ENCODE assay signal across 10 mouse cellular contexts in the genomic region with DNA sequence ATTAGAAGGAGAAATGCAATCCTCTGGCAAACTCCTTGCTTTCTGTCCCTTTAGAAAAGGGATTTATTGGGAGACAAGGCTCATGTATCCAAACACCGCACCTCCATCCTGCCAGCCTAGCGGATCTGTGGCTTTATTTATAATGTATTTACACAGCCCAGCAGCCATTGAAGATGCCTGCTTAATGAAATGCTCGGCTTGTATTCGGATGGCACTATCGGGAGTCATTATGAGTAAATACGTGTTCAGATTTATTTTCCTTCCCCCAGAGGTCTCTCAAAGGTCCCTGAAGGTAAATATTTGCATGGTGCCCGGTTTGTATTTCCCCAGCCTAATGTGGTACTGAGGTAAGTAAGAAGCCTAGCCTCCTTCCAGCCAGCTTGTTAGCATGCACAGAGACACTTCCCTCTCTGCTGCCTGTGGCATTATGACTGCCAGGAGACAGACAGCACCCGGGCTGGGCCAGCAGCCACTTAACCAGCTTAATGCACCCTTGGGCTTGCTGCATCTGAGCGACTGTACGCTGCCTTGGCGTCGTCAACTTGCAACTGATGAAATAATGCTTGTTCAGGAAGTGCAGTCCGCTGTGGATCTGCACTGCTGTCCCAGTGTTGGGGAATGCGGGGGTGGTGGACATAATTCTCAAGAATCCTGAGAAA.
DNase-seq lines count a peak whose midpoint lies in the region; ATAC-seq and TF ChIP-seq lines count a peak whose summit lies in the region.
"Had no signal": no experiment of that assay in that cellular context is flagged by ENCODE, and none has a peak within 500 bp of the region (broad histone marks: within the 10 kb centered on the region; RNA-seq: fewer than 3 reads in every experiment).

No protein-coding gene starts in this region.

- H3K9me3 ChIP-seq in kidney, embryonic 14.5 days (ENCODE audit: control insufficient read depth, low read length), result 0 out of 2 replicates have a peak, but pooled peaks cover 2% of the 10 kb centered on the region
- no peaks in the 10 kb centered on the region for H3K9me3 ChIP-seq in hindbrain, embryonic 15.5 days
- no peaks in the 10 kb centered on the region for H3K9me3 ChIP-seq in midbrain, postnatal 0 days (ENCODE audit: low read length)
- no peaks in the 10 kb centered on the region for H3K9me3 ChIP-seq in liver, embryonic 12.5 days (replicated peaks)
- H3K9me3 ChIP-seq: embryonic facial prominence, embryonic 15.5 days had no signal

- 19% methylated on average over 14 of the region's 14 CpGs for WGBS in kidney, embryonic 14.5 days
- 16% methylated on average over 14 of the region's 14 CpGs for WGBS in hindbrain, embryonic 15.5 days
- WGBS in midbrain, postnatal 0 days, result 17% methylated on average over 14 of the region's 14 CpGs
- WGBS in liver, embryonic 12.5 days (ENCODE audit: insufficient replicate concordance), result 46% methylated on average over 14 of the region's 14 CpGs

- peaks cover 26% of the 10 kb centered on the region for H3K4me1 ChIP-seq in kidney, embryonic 14.5 days (ENCODE audit: control insufficient read depth, insufficient read depth, low read length)
- peaks cover 54% of the 10 kb centered on the region for H3K4me1 ChIP-seq in hindbrain, embryonic 15.5 days (replicated peaks)
- 0 out of 2 replicates have a peak, but pooled peaks cover 12% of the 10 kb centered on the region for H3K4me1 ChIP-seq in midbrain, postnatal 0 days (ENCODE audit: insufficient read depth, low read length)
- H3K4me1 ChIP-seq in liver, embryonic 12.5 days, result peaks cover 27% of the 10 kb centered on the region

- 0 out of 2 replicates have a peak overlapping the region, but pooled peaks have one; percentile 28 for H3K9ac ChIP-seq in kidney, embryonic 14.5 days (ENCODE audit: low read depth, low read length)
- H3K9ac ChIP-seq in hindbrain, embryonic 15.5 days, result peak overlapping the region; percentile 14; the same call in 1 of the 2 replicates
- H3K9ac ChIP-seq in midbrain, postnatal 0 days (replicated peaks; ENCODE audit: low read length, poor library complexity, severe bottlenecking), result no peak overlapping the region
- no peak overlapping the region for H3K9ac ChIP-seq in liver, embryonic 12.5 days
- H3K9ac ChIP-seq: embryonic facial prominence, embryonic 15.5 days had no signal

- H3K27me3 ChIP-seq in kidney, embryonic 14.5 days (ENCODE audit: control insufficient read depth, insufficient read depth, low read length), result no peaks in the 10 kb centered on the region; the same call in 1 of the 2 replicates
- no peaks in the 10 kb centered on the region for H3K27me3 ChIP-seq in hindbrain, embryonic 15.5 days
- H3K27me3 ChIP-seq in midbrain, postnatal 0 days (ENCODE audit: insufficient read depth, low read length), result no peaks in the 10 kb centered on the region
- H3K27me3 ChIP-seq in liver, embryonic 12.5 days (replicated peaks), result peaks cover 52% of the 10 kb centered on the region
- H3K27me3 ChIP-seq: Patski had no signal

- no peak for DNase-seq in kidney, adult 18-20 months
- peak; percentile 31 for DNase-seq in embryo, embryonic 10 days (ENCODE audit: low spot score)
- peak; percentile 76 for DNase-seq in midbrain, postnatal 0 days (ENCODE audit: low spot score)
- DNase-seq in spleen, postnatal 14 days (ENCODE audit: low spot score in 2 of 2), result no peak
- DNase-seq in ovary, postnatal 10 days (ENCODE audit: low spot score), result no peak

- ATAC-seq in kidney, embryonic 14.5 days (ENCODE audit: low FRiP score, low TSS enrichment), result peak; percentile 54; the same call in 1 of the 2 replicates
- ATAC-seq in hindbrain, embryonic 15.5 days (ENCODE audit: low FRiP score, low read depth), result 0 out of 2 replicates have a peak, but pooled peaks have one; percentile 54
- ATAC-seq in midbrain, postnatal 0 days (ENCODE audit: low FRiP score), result peak; percentile 60; the same call in 1 of the 2 replicates
- no peak for ATAC-seq in liver, embryonic 12.5 days

- H3K27ac ChIP-seq in kidney, embryonic 14.5 days (ENCODE audit: low read depth, low read length), result peak overlapping the region; percentile 43; the same call in 1 of the 2 replicates
- H3K27ac ChIP-seq in hindbrain, embryonic 15.5 days (replicated peaks), result peak overlapping the region; percentile 58
- peak overlapping the region; percentile 55 for H3K27ac ChIP-seq in midbrain, postnatal 0 days (ENCODE audit: low read depth, low read length)
- no peak overlapping the region for H3K27ac ChIP-seq in liver, embryonic 12.5 days
- H3K27ac ChIP-seq: embryonic facial prominence, embryonic 15.5 days had no signal

- peak overlapping the region; percentile 21 for H3K4me2 ChIP-seq in kidney, embryonic 14.5 days (replicated peaks; ENCODE audit: low read depth, low read length)
- H3K4me2 ChIP-seq in hindbrain, embryonic 15.5 days, result peak overlapping the region; percentile 16
- H3K4me2 ChIP-seq in midbrain, postnatal 0 days (ENCODE audit: low read depth, low read length, poor library complexity, severe bottlenecking), result peak overlapping the region; percentile 33
- H3K4me2 ChIP-seq in liver, embryonic 12.5 days, result no peak overlapping the region
- H3K4me2 ChIP-seq: embryonic facial prominence, embryonic 15.5 days had no signal

- no peak for TF ChIP-seq CTCF in midbrain, postnatal 0 days (IDR thresholded peaks at IDR 0.05)

- no peak overlapping the region for H3K4me3 ChIP-seq in kidney, embryonic 14.5 days (ENCODE audit: low read length)
- no peak overlapping the region for H3K4me3 ChIP-seq in hindbrain, embryonic 15.5 days
- no peak overlapping the region for H3K4me3 ChIP-seq in midbrain, postnatal 0 days (ENCODE audit: low read depth, low read length)
- H3K4me3 ChIP-seq in liver, embryonic 12.5 days, result no peak overlapping the region
- H3K4me3 ChIP-seq: embryonic facial prominence, embryonic 15.5 days had no signal

- no peaks in the 10 kb centered on the region for H3K36me3 ChIP-seq in kidney, embryonic 14.5 days (ENCODE audit: control insufficient read depth, insufficient read depth, low read length)
- H3K36me3 ChIP-seq in hindbrain, embryonic 15.5 days, result no peaks in the 10 kb centered on the region
- H3K36me3 ChIP-seq in midbrain, postnatal 0 days (ENCODE audit: insufficient read depth, low read length), result no peaks in the 10 kb centered on the region
- H3K36me3 ChIP-seq in liver, embryonic 12.5 days, result no peaks in the 10 kb centered on the region
- H3K36me3 ChIP-seq: embryonic facial prominence, embryonic 15.5 days had no signal

Comparison
In these comparisons a context has a peak if more than half of its experiments do, and no peak if none do; other contexts are left out.
1. H3K9ac ChIP-seq: peak in kidney, embryonic 14.5 days (single experiment) and hindbrain, embryonic 15.5 days (single experiment); none in midbrain, postnatal 0 days (single experiment) and liver, embryonic 12.5 days (single experiment).
2. DNase-seq: peak in embryo, embryonic 10 days (single experiment) and midbrain, postnatal 0 days (single experiment); none in kidney, adult 18-20 months (single experiment), spleen, postnatal 14 days (0 of 2) and ovary, postnatal 10 days (single experiment).